Mouse (Mus musculus): ENCODE measurements around the gene Atg9a. TPM values are rescaled to one million over a fixed set of nuclear protein-coding genes. Genes with fewer than 3 reads are reported as not detected.
"Not testable (repeated sequence)": the region's sequence is repeated elsewhere in the genome, so short reads cannot be mapped to it uniquely, and the experiment has no call there.

The Atg9a gene
- 100 to 1,000 TPM; 106 to 113 TPM for total RNA-seq (2021)
- long read RNA-seq, experiment 1, full-length matches to known transcripts = 77 of 153 reads
- long read RNA-seq, experiment 1, partial matches to known transcripts = 31 of 153 reads
- long read RNA-seq, experiment 1, other reads (novel, unspliced or antisense) = 45 of 153 reads
- long read RNA-seq, experiment 2, full-length matches to known transcripts = 113 of 165 reads
- long read RNA-seq, experiment 2, partial matches to known transcripts = 34 of 165 reads
- long read RNA-seq, experiment 2, other reads (novel, unspliced or antisense) = 18 of 165 reads

GRCm38 (mm10) chr1:75191622-75192402 lies at the start of gene Atg9a, which contains the start of gene Ankzf1:
Gene Atg9a, minus strand, starts transcription at chr1:75192196.
Gene Ankzf1, plus strand, starts transcription at chr1:75192151.
- peak; percentile 94 to 99 for DNase-seq (ENCODE audit: low spot score in 2 of 2)
- peak; percentile 16; the same call in 1 of the 2 replicates for TF ChIP-seq CTCF (conservative IDR thresholded peaks at IDR 0.05)
- Histone ChIP-seq H3K27ac (peak within 1 kb of the TSS; percentile 99), H3K4me3 (peak within 1 kb of the TSS; percentile 70)

GRCm38 (mm10) chr1:75239591-75239990 lies 47.6 kb upstream of the Atg9a start:
- no peak overlapping the region; the same call in 1 of the 2 replicates for H3K4me3 ChIP-seq
- DNase-seq (ENCODE audit: low spot score in 2 of 2) = no peak
- peak overlapping the region; percentile 81 for H3K27ac ChIP-seq
- TF ChIP-seq CTCF (conservative IDR thresholded peaks at IDR 0.05) = no peak

- peak; percentile 80 to 81 for DNase-seq (ENCODE audit: low spot score in 2 of 2)
- no peak for TF ChIP-seq CTCF (conservative IDR thresholded peaks at IDR 0.05)
Observed at GRCm38 (mm10) chr1:75236117-75237050, 44.4 kb upstream of the Atg9a start, which contains the start of gene Dnajb2. Gene Dnajb2, plus strand, starts transcription at chr1:75236406.

GRCm38 (mm10) chr1:75234606-75235005 lies 42.6 kb upstream of the Atg9a start:
- TF ChIP-seq CTCF (conservative IDR thresholded peaks at IDR 0.05) = peak; percentile 89
- Histone ChIP-seq H3K27ac (peak overlapping the region; percentile 44; the same call in 1 of the 2 replicates), H3K4me3 (no peak overlapping the region)
- peak; percentile 64 to 79 for DNase-seq (ENCODE audit: low spot score in 2 of 2)

More at GRCm38 (mm10) chr1:75236117-75237050, 44.4 kb upstream of the Atg9a start, which contains the start of gene Dnajb2:
- peak within 1 kb of the TSS; percentile 100 for H3K27ac ChIP-seq
- peak within 1 kb of the TSS; percentile 97 for H3K4me3 ChIP-seq

- not testable (repeated sequence) for H3K4me3 ChIP-seq; H3K27ac ChIP-seq; DNase-seq (ENCODE audit: low spot score in 2 of 2)
- TF ChIP-seq CTCF (conservative IDR thresholded peaks at IDR 0.05) = peak; percentile 57
Observed at GRCm38 (mm10) chr1:75232489-75232888, 40.5 kb upstream of the Atg9a start.

GRCm38 (mm10) chr1:75231664-75232152 lies 39.7 kb upstream of the Atg9a start, which contains the start of gene A630095N17Rik:
Gene A630095N17Rik, minus strand, starts transcription at chr1:75232102.
- H3K4me3 ChIP-seq = no peak within 1 kb of the TSS
- TF ChIP-seq CTCF (conservative IDR thresholded peaks at IDR 0.05) = no peak
- no peak for DNase-seq (ENCODE audit: low spot score in 2 of 2)
- H3K27ac ChIP-seq = no peak within 1 kb of the TSS

GRCm38 (mm10) chr1:75231224-75231623 lies 39.2 kb upstream of the Atg9a start:
- no peak overlapping the region for H3K27ac ChIP-seq
- H3K4me3 ChIP-seq = no peak overlapping the region
- no peak for DNase-seq (ENCODE audit: low spot score in 2 of 2)
- no peak for TF ChIP-seq CTCF (conservative IDR thresholded peaks at IDR 0.05)

GRCm38 (mm10) chr1:75230335-75230994 lies 38.5 kb upstream of the Atg9a start:
- Histone ChIP-seq H3K27ac (no peak overlapping the region), H3K4me3 (no peak overlapping the region)
- TF ChIP-seq CTCF (conservative IDR thresholded peaks at IDR 0.05) = no peak
- no peak for DNase-seq (ENCODE audit: low spot score in 2 of 2)

GRCm38 (mm10) chr1:75229158-75229557 lies 37.2 kb upstream of the Atg9a start:
- no peak for DNase-seq (ENCODE audit: low spot score in 2 of 2)
- TF ChIP-seq CTCF (conservative IDR thresholded peaks at IDR 0.05) = no peak
- Histone ChIP-seq H3K4me3 (no peak overlapping the region), H3K27ac (no peak overlapping the region)

GRCm38 (mm10) chr1:75227653-75228052 lies 35.7 kb upstream of the Atg9a start:
- no peak for DNase-seq (ENCODE audit: low spot score in 2 of 2)
- no peak for TF ChIP-seq CTCF (conservative IDR thresholded peaks at IDR 0.05)
- H3K27ac ChIP-seq = no peak overlapping the region
- H3K4me3 ChIP-seq = no peak overlapping the region

- no peak for DNase-seq (ENCODE audit: low spot score in 2 of 2)
- TF ChIP-seq CTCF (conservative IDR thresholded peaks at IDR 0.05) = no peak
- no peak overlapping the region for H3K27ac ChIP-seq
Observed at GRCm38 (mm10) chr1:75226138-75226537, 34.1 kb upstream of the Atg9a start.

More at GRCm38 (mm10) chr1:75226138-75226537, 34.1 kb upstream of the Atg9a start:
- no peak overlapping the region for H3K4me3 ChIP-seq

Data from layer of hippocampus, adult 2 months (tissue).